13 mouse cellular contexts compared by ENCODE assay signal in the genomic region with DNA sequence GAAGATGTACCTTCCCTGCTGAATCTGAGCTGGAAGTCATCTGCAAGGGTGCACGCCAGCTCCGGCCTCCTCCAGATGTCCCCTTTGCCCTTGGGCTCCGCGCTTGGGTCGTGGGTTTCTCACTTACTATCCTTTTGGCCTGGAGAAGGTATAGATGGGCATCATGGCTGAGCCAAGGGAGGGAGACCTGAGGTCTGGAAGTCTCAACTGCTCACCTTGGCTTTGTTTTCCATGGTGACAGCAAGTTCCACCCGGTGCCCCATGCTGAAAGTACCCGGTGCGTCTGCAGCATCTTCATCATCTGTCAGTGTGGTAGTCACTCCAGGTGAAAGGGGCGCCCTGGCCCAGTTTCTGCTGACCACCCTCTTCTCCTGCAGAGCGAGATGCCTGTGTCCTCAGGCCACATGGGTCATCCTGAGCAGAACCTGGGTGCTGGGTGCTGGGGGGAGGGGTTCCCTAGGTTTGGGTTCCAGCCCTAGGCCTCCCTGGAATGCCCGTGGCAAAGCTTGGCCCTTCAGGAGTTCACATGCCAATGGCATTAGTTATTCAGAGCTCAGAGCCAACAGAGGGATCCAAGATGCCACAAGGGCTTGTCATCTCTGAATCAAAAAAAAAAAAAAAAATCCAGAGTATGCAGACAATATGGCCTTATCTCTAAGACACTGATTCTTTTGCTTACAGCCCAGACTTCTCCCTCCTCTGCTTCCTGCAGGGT. TPM values are rescaled to one million over a fixed set of nuclear protein-coding genes. Genes with fewer than 3 reads are reported as not detected.
DNase-seq lines count a peak whose midpoint lies in the region; ATAC-seq and TF ChIP-seq lines count a peak whose summit lies in the region.
"Had no signal": no experiment of that assay in that cellular context is flagged by ENCODE, and none has a peak within 500 bp of the region (broad histone marks: within the 10 kb centered on the region; RNA-seq: fewer than 3 reads in every experiment).

No protein-coding gene starts in this region.

- DNase-seq in cerebellum, adult 9-11 months, result peak; percentile 59
- no peak for DNase-seq in heart, postnatal 0 days (ENCODE audit: low spot score)
- no peak for DNase-seq in spleen, postnatal 36 days (ENCODE audit: low spot score in 2 of 2)
- no peak for DNase-seq in ovary, postnatal 36 days (ENCODE audit: low spot score)
- DNase-seq: adrenal gland, postnatal 10 days had no signal

- ATAC-seq in cerebellum, adult (ENCODE audit: insufficient number of reproducible peaks, low FRiP score, low TSS enrichment), result no peak
- no peak for ATAC-seq in heart, postnatal 0 days (ENCODE audit: insufficient read depth, low read depth)
- ATAC-seq in heart, embryonic 11.5 days (replicated peaks; ENCODE audit: insufficient number of reproducible peaks, low FRiP score, low TSS enrichment), result no peak
- no peak for ATAC-seq in neural tube, embryonic 13.5 days (ENCODE audit: low read depth)
- no peak for ATAC-seq in neural tube, embryonic 15.5 days (ENCODE audit: low FRiP score)

- H3K36me3 ChIP-seq in heart, postnatal 0 days (replicated peaks; ENCODE audit: control insufficient read depth, insufficient read depth, low read length), result peaks cover 23% of the 10 kb centered on the region
- no peaks in the 10 kb centered on the region for H3K36me3 ChIP-seq in heart, embryonic 11.5 days (ENCODE audit: control insufficient read depth, insufficient read depth, low read length)
- no peaks in the 10 kb centered on the region for H3K36me3 ChIP-seq in neural tube, embryonic 13.5 days
- no peaks in the 10 kb centered on the region for H3K36me3 ChIP-seq in neural tube, embryonic 15.5 days
- H3K36me3 ChIP-seq: liver, embryonic 13.5 days had no signal

- no peaks in the 10 kb centered on the region for H3K9me3 ChIP-seq in heart, postnatal 0 days (replicated peaks; ENCODE audit: control insufficient read depth, low read length)
- H3K9me3 ChIP-seq in heart, embryonic 11.5 days (replicated peaks; ENCODE audit: control insufficient read depth, low read length), result no peaks in the 10 kb centered on the region
- H3K9me3 ChIP-seq in neural tube, embryonic 13.5 days, result no peaks in the 10 kb centered on the region
- no peaks in the 10 kb centered on the region for H3K9me3 ChIP-seq in neural tube, embryonic 15.5 days (replicated peaks)
- H3K9me3 ChIP-seq: liver, embryonic 13.5 days had no signal

- no peaks in the 10 kb centered on the region for H3K27me3 ChIP-seq in heart, postnatal 0 days (ENCODE audit: control insufficient read depth, insufficient read depth, low read length)
- H3K27me3 ChIP-seq in heart, embryonic 11.5 days (ENCODE audit: control insufficient read depth, insufficient read depth, low read length), result peaks cover 16% of the 10 kb centered on the region
- peaks cover 12% of the 10 kb centered on the region; the same call in 1 of the 2 replicates for H3K27me3 ChIP-seq in neural tube, embryonic 13.5 days
- H3K27me3 ChIP-seq in neural tube, embryonic 15.5 days (replicated peaks), result no peaks in the 10 kb centered on the region; the same call in 1 of the 2 replicates

- TF ChIP-seq CTCF in heart, postnatal 0 days (IDR thresholded peaks at IDR 0.05; ENCODE audit: low read depth), result no peak

- H3K27ac ChIP-seq in heart, postnatal 0 days (ENCODE audit: low read depth), result peak overlapping the region; percentile 93
- no peak overlapping the region for H3K27ac ChIP-seq in heart, embryonic 11.5 days (ENCODE audit: low read depth, low read length)
- peak overlapping the region; percentile 98 for H3K27ac ChIP-seq in neural tube, embryonic 13.5 days (replicated peaks)
- no peak overlapping the region for H3K27ac ChIP-seq in neural tube, embryonic 15.5 days (replicated peaks)
- H3K27ac ChIP-seq: liver, embryonic 13.5 days had no signal

- H3K4me2 ChIP-seq in heart, postnatal 0 days (ENCODE audit: low read depth, low read length), result no peak overlapping the region
- H3K4me2 ChIP-seq in heart, embryonic 11.5 days, result no peak overlapping the region
- no peak overlapping the region for H3K4me2 ChIP-seq in neural tube, embryonic 13.5 days
- H3K4me2 ChIP-seq in neural tube, embryonic 15.5 days, result no peak overlapping the region

- H3K4me1 ChIP-seq in heart, postnatal 0 days (ENCODE audit: control insufficient read depth, insufficient read depth), result peaks cover 40% of the 10 kb centered on the region
- H3K4me1 ChIP-seq in heart, embryonic 11.5 days (ENCODE audit: control insufficient read depth, insufficient read depth, low read length), result peaks cover 32% of the 10 kb centered on the region
- H3K4me1 ChIP-seq in neural tube, embryonic 13.5 days (replicated peaks), result peaks cover 51% of the 10 kb centered on the region
- H3K4me1 ChIP-seq in neural tube, embryonic 15.5 days, result peaks cover 41% of the 10 kb centered on the region

- WGBS in heart, postnatal 0 days, result 74% methylated on average over 11 of the region's 11 CpGs
- 79% methylated on average over 11 of the region's 11 CpGs for WGBS in heart, embryonic 11.5 days (ENCODE audit: insufficient replicate concordance)
- WGBS in neural tube, embryonic 13.5 days, result 89% methylated on average over 11 of the region's 11 CpGs
- 86% methylated on average over 11 of the region's 11 CpGs for WGBS in neural tube, embryonic 15.5 days

- no peak for TF ChIP-seq EP300 in heart, postnatal 0 days (IDR thresholded peaks at IDR 0.05; ENCODE audit: low read depth)

- H3K9ac ChIP-seq in heart, postnatal 0 days (replicated peaks; ENCODE audit: low read depth, low read length), result no peak overlapping the region
- H3K9ac ChIP-seq in heart, embryonic 11.5 days (ENCODE audit: low read depth, low read length), result no peak overlapping the region
- H3K9ac ChIP-seq in neural tube, embryonic 13.5 days, result peak overlapping the region; percentile 66; the same call in 1 of the 2 replicates
- H3K9ac ChIP-seq in neural tube, embryonic 15.5 days (replicated peaks), result no peak overlapping the region

- H3K4me3 ChIP-seq in heart, postnatal 0 days (ENCODE audit: low read depth, low read length), result no peak overlapping the region
- H3K4me3 ChIP-seq in heart, embryonic 11.5 days (ENCODE audit: low read depth, low read length), result no peak overlapping the region
- no peak overlapping the region for H3K4me3 ChIP-seq in neural tube, embryonic 13.5 days
- no peak overlapping the region for H3K4me3 ChIP-seq in neural tube, embryonic 15.5 days (replicated peaks)
- H3K4me3 ChIP-seq: liver, embryonic 13.5 days had no signal

RNA-seq across cellular contexts. Expression of gene Ccdc9b, which starts 2.0 kb away (rescaled TPM):
- 5.7 and 6.8 TPM in 2 replicates for total RNA-seq in heart, postnatal 0 days (2014; rRNA removed; ENCODE audit: low replicate concordance)
- 3.3 and 3.4 TPM in 2 replicates for polyA plus RNA-seq in heart, postnatal 0 days (2015; fragmentation: Nextera tagmentation; extraction: Ambion mirVana)
- polyA plus RNA-seq in heart, embryonic 11.5 days (2014; fragmentation: Nextera tagmentation; extraction: Ambion mirVana), result 1.0 and 1.3 TPM in 2 replicates
- polyA plus RNA-seq in neural tube, embryonic 13.5 days (2015; fragmentation: Nextera tagmentation; extraction: Ambion mirVana), result 1.2 and 1.4 TPM in 2 replicates
- polyA plus RNA-seq in neural tube, embryonic 15.5 days (2015; fragmentation: Nextera tagmentation; extraction: Ambion mirVana), result 0.97 and 1.2 TPM in 2 replicates

RNA-seq across cellular contexts. Expression of gene Phgr1, which starts 12.1 kb away (rescaled TPM):
- not detected in 2 replicates for total RNA-seq in heart, postnatal 0 days (2014; rRNA removed; ENCODE audit: low replicate concordance)
- polyA plus RNA-seq in heart, postnatal 0 days (2015; fragmentation: Nextera tagmentation; extraction: Ambion mirVana), result not detected in 2 replicates
- not detected in 2 replicates for polyA plus RNA-seq in heart, embryonic 11.5 days (2014; fragmentation: Nextera tagmentation; extraction: Ambion mirVana)
- polyA plus RNA-seq in neural tube, embryonic 13.5 days (2015; fragmentation: Nextera tagmentation; extraction: Ambion mirVana), result not detected in 2 replicates
- polyA plus RNA-seq in neural tube, embryonic 15.5 days (2015; fragmentation: Nextera tagmentation; extraction: Ambion mirVana), result 1.2 TPM in 1 of 2 replicates, not detected in the other
- total RNA-seq: adrenal gland, postnatal 10 days; gastrocnemius, postnatal 4 days; left cerebral cortex, postnatal 14 days had no signal
- polyA plus RNA-seq: liver, embryonic 13.5 days; midbrain, embryonic 16.5 days had no signal

RNA-seq across cellular contexts. Expression of gene Inafm2, which starts 14.9 kb away (rescaled TPM):
- 39.4 and 44.2 TPM in 2 replicates for total RNA-seq in heart, postnatal 0 days (2014; rRNA removed; ENCODE audit: low replicate concordance)
- polyA plus RNA-seq in heart, postnatal 0 days (2015; fragmentation: Nextera tagmentation; extraction: Ambion mirVana), result 39.9 and 48.4 TPM in 2 replicates
- polyA plus RNA-seq in heart, embryonic 11.5 days (2014; fragmentation: Nextera tagmentation; extraction: Ambion mirVana), result 45.4 and 46.7 TPM in 2 replicates
- polyA plus RNA-seq in neural tube, embryonic 13.5 days (2015; fragmentation: Nextera tagmentation; extraction: Ambion mirVana), result 23.7 and 25.3 TPM in 2 replicates
- polyA plus RNA-seq in neural tube, embryonic 15.5 days (2015; fragmentation: Nextera tagmentation; extraction: Ambion mirVana), result 22.0 and 23.5 TPM in 2 replicates

RNA-seq across cellular contexts. Expression of gene Disp2, which starts 19.1 kb away (rescaled TPM):
- total RNA-seq in heart, postnatal 0 days (2014; rRNA removed; ENCODE audit: low replicate concordance), result 0.19 and 0.38 TPM in 2 replicates
- polyA plus RNA-seq in heart, postnatal 0 days (2015; fragmentation: Nextera tagmentation; extraction: Ambion mirVana), result 0.03 and 0.07 TPM in 2 replicates
- polyA plus RNA-seq in heart, embryonic 11.5 days (2014; fragmentation: Nextera tagmentation; extraction: Ambion mirVana), result 0.21 and 0.27 TPM in 2 replicates
- polyA plus RNA-seq in neural tube, embryonic 13.5 days (2015; fragmentation: Nextera tagmentation; extraction: Ambion mirVana), result 39.9 and 40.7 TPM in 2 replicates
- 65.4 and 75.6 TPM in 2 replicates for polyA plus RNA-seq in neural tube, embryonic 15.5 days (2015; fragmentation: Nextera tagmentation; extraction: Ambion mirVana)

RNA-seq across cellular contexts. Expression of gene Plcb2, which starts 32.2 kb away (rescaled TPM):
- total RNA-seq in heart, postnatal 0 days (2014; rRNA removed; ENCODE audit: low replicate concordance), result 1.6 and 7.6 TPM in 2 replicates
- polyA plus RNA-seq in heart, postnatal 0 days (2015; fragmentation: Nextera tagmentation; extraction: Ambion mirVana), result 2.0 and 2.6 TPM in 2 replicates
- polyA plus RNA-seq in heart, embryonic 11.5 days (2014; fragmentation: Nextera tagmentation; extraction: Ambion mirVana), result 0.99 and 1.4 TPM in 2 replicates
- 0.46 and 0.61 TPM in 2 replicates for polyA plus RNA-seq in neural tube, embryonic 13.5 days (2015; fragmentation: Nextera tagmentation; extraction: Ambion mirVana)
- 1.0 and 2.2 TPM in 2 replicates for polyA plus RNA-seq in neural tube, embryonic 15.5 days (2015; fragmentation: Nextera tagmentation; extraction: Ambion mirVana)

Comparison
In these comparisons a context has a peak if more than half of its experiments do, and no peak if none do; other contexts are left out.
1. H3K27ac ChIP-seq: peak in heart, postnatal 0 days (single experiment) and neural tube, embryonic 13.5 days (single experiment); none in heart, embryonic 11.5 days (single experiment) and neural tube, embryonic 15.5 days (single experiment).